Mouse (Mus musculus): Measurements from ENCODE around the gene Sbno1. TPM values are rescaled to one million over a fixed set of nuclear protein-coding genes. Genes with fewer than 3 reads are reported as not detected.
A peak's percentile ranks its signal among the peaks of the same experiment; 100 is the strongest.

The Sbno1 gene
- total RNA-seq, 2 experiments from 2014 or later: 50.3 to 57.9 TPM

DNA sequence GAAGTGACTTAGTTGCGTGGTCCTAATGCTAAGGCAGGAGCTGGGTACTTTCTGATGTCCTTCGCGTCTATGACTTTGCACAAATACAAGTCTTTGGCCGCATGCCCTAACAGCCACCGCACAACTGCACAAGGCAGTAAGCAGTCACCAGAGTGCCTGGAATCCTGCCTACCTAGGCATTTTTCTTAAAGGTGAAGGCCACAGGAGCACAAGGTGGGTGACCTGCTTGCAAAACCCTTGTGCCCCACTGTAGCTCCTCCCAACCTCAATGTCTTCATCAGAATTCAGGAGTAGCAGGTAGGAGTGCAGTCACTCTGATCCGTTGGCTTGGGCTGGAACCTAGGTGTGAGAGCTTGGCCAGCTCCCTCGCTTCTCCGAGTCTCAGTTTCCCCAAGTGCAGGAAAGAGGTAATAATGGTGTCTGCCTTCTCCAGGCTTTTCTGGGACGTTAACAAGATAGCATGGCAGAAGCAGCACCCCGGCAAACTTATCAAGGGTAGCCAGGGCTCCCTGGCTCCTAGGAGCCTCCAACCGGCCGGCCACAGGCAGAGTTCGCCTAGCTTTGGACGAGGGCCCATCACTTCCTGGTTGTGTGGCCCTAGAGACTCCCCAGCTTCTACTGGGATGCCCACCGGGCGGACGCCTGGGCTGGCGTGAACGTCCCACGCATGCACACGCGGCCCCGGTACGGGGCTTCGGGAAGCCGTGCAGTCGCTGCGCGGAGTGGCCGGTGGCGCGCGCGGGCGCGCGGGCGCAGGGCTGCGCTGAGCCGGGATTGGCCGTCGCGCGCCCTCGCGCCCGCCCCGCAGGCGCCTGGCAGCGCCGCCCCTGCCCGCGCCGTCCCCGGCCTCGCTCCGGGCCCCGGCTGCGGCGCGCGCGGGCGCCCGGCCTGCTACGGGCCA lies 19.1 kb upstream of the Sbno1 start:
- peak; percentile 53 to 78 for DNase-seq (ENCODE audit: low spot score in 2 of 2)

- no peak for DNase-seq (ENCODE audit: low spot score in 2 of 2)
Observed at GRCm38 (mm10) chr5:124444208-124444607, 18.4 kb upstream of the Sbno1 start.

DNA sequence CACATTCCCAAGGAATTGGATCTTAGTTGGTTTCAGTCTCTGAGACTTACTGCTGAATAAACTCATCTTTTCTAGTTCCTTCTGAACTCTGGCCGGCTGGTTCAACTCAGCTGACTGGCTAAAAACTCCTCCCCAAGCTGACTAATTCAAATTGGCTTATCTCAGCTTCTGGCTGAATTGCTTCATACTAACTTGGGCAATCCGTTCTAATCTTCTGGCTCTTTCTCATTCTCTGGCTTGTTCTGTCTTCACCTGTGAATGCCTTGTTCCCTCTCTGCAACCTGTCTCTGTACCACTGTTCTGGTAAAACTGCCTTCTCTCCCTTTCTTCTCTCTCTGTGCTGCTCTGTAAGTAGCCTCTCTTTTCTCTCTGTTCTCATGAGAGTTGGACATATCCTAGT lies 16.8 kb upstream of the Sbno1 start:
- DNase-seq (ENCODE audit: low spot score in 2 of 2): no peak

DNA sequence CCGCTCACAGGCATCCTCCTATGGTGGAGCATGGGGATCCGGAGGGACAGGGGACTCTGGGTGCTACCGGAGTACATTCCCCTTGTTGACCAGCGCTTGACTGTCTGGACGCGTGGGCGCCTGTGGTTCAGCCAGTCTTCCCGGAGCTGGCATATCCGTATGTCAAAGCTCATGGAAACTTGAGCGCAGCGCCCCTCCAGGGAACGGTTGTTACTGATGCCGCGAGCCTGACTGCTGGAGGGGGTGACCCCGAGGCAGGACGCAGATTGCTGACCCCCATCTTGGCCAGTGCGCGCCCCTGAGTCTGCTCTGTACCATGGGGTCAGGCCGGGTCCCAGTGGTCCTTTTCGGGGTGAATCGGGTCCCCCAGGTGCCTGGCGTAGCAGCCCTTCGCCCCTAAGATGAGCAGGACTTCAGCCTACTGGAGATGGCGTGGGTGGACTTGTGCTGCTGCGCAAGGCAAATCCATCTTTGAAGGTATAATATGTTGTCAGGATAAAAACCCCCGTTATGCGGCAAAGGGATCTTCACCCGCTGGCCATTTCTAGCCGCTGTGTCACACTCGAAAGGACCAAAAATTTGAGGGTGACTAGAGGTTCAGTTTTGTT lies 14.4 kb upstream of the Sbno1 start:
- peak in 1 of 2 experiments; percentile 63 for DNase-seq (ENCODE audit: low spot score in 2 of 2)

DNA sequence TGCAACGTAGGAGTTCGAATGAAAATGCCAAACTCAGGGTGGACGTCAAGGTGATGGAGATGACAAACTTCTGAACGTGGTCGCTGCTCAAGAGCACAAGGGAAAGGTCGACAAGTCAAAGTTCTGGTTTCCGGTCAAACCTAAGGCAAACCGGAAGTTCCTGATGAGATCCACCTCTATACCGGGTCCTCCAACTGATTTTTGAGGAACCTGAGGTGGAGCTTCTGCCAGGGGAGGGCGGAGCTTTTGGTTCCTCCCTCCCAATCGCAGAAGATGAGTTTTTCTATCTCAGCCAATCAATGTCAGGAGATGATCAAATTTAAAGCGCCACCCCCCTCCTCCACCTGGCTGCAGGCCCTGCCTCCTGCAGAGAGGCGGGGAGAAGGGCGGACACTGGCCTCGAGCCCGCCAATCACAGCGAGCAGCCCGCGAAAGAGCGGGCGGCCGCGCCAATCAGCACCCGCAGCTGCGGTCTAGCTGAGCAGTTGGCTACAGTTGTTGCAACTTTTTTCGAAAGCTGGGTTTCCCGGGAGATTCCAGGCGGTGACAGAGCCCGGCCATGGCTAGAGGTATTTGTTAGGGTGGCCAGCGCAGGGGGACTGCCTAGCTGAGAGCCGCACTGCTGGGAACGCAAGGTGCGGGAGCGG lies 13.8 kb upstream of the Sbno1 start, which contains the start of gene Kmt5a:
TSS of gene Kmt5a (plus strand) at position 484 of the 647 bp plus-strand sequence.
- DNase-seq (ENCODE audit: low spot score in 2 of 2): peak; percentile 81 to 92

DNA sequence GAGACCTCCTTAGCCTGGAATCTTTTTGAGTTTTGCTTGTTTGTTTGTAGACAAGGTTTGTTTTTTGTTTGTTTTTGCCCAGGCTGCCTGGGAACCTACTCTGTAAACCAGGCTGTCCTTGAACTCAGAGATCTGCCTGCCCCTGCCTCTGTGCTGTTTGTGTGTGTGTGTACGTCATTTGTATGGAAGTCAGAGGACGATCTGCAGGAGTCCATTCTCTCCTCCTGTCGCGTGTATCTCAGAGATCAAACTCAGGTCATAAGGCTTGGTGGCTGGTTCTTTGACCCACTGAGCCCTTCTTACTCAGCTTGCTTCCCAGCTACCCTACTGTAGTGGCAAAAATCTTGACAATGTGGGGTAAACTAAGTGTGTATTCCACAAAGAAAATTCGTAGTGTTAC lies 12.9 kb upstream of the Sbno1 start:
- DNase-seq (ENCODE audit: low spot score in 2 of 2): no peak

GRCm38 (mm10) chr5:124438229-124438628 lies 12.4 kb upstream of the Sbno1 start:
- DNase-seq (ENCODE audit: low spot score in 2 of 2): no peak

- DNase-seq (ENCODE audit: low spot score in 2 of 2): no peak
Observed at GRCm38 (mm10) chr5:124433048-124433447, 7.2 kb upstream of the Sbno1 start.

- peak in 1 of 2 experiments; percentile 61 for DNase-seq (ENCODE audit: low spot score in 2 of 2)
Observed at GRCm38 (mm10) chr5:124432398-124433012, 6.7 kb upstream of the Sbno1 start.

GRCm38 (mm10) chr5:124426475-124427071 lies 772 bp upstream of the Sbno1 start:
- DNase-seq (ENCODE audit: low spot score in 2 of 2): no peak

- DNase-seq (ENCODE audit: low spot score in 2 of 2): peak in 1 of 2 experiments; percentile 28
Observed at GRCm38 (mm10) chr5:124424723-124425411, 934 bp downstream of the Sbno1 start.

- no peak for DNase-seq (ENCODE audit: low spot score in 2 of 2)
Observed at GRCm38 (mm10) chr5:124424200-124424722, 1.5 kb downstream of the Sbno1 start.

GRCm38 (mm10) chr5:124421786-124422185 lies 4.0 kb downstream of the Sbno1 start:
- DNase-seq (ENCODE audit: low spot score in 2 of 2): no peak

GRCm38 (mm10) chr5:124418903-124419302 lies 6.9 kb downstream of the Sbno1 start:
- no peak for DNase-seq (ENCODE audit: low spot score in 2 of 2)

GRCm38 (mm10) chr5:124412163-124412562 lies 13.6 kb downstream of the Sbno1 start:
- DNase-seq (ENCODE audit: low spot score in 2 of 2): no peak

DNA sequence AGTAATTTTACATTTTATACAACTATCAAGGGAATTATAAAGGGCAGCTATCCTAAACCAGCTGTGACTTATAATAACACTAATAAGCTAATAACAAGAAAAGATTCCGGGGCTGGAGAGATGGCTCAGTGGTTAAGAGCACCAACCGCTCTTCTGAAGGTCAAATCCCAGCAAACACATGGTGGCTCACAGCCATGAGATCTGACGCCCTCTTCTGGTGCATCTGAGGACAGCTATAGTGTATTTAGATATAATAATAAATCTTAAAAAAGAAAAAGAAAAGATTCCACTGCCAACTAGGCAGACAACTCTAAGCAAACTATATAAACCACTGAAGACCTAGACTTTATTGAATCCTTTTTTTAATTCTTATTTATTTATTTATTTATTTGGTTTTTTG lies 15.0 kb downstream of the Sbno1 start:
- no peak for DNase-seq (ENCODE audit: low spot score in 2 of 2)

GRCm38 (mm10) chr5:124393726-124394125 lies 32.1 kb downstream of the Sbno1 start:
- DNase-seq (ENCODE audit: low spot score in 2 of 2): no peak

DNA sequence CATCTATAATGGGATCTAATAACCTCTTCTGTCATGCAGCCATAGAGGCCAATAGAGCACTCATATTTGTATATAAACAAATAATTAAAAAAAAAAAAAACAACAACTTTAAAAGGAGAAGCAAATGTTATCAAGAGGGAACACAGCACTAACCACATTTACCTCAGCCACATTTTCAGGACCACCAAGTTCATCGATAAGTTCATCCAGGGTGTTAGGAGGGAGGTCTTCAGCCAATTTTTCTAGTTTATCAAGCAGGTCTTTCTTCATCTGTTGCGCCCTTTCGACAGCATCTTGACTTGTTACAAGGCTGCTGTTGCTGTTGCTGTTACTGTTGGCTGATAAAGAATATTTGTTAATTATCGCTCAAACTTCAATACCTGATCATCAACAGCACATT lies 33.4 kb downstream of the Sbno1 start:
- no peak for DNase-seq (ENCODE audit: low spot score in 2 of 2)

GRCm38 (mm10) chr5:124387932-124388331 lies 37.9 kb downstream of the Sbno1 start:
- DNase-seq (ENCODE audit: low spot score in 2 of 2): no peak

- DNase-seq (ENCODE audit: low spot score in 2 of 2): no peak
Observed at GRCm38 (mm10) chr5:124380121-124380520, 45.7 kb downstream of the Sbno1 start.

Data from gastrocnemius, postnatal 4 days (tissue).